Mouse (Mus musculus) liver, embryonic 12.5 days (tissue): ENCODE measurements around the gene Hist1h2ad. TPM values are rescaled to one million over a fixed set of nuclear protein-coding genes. Genes with fewer than 3 reads are reported as not detected.

ENCODE experiments used
- ATAC-seq: fragments of 200-750 bp; cut with Nextera tagmentation; 2 replicates; pipeline ENCODE4 v1.8.0; 2017; ENCODE audit warnings: moderate number of reproducible peaks, mild to moderate bottlenecking, moderate library complexity
- H3K27ac ChIP-seq: fragments of 300-500 bp; sonication (generic); 2 replicates; pipeline ENCODE4 v1.5.1; 2016; ENCODE audit warnings: mild to moderate bottlenecking
- H3K27me3 ChIP-seq: fragments of 300-500 bp; sonication (generic); replicated peaks from 2 replicates; pipeline ENCODE4 v1.6.1; 2016; ENCODE audit warnings: mild to moderate bottlenecking, moderate library complexity
- H3K36me3 ChIP-seq: fragments of 300-500 bp; sonication (generic); 2 replicates; pipeline ENCODE4 v1.6.1; 2016; ENCODE audit warnings: mild to moderate bottlenecking, moderate library complexity
- H3K4me1 ChIP-seq: fragments of 300-500 bp; sonication (generic); 2 replicates; pipeline ENCODE4 v1.6.1; 2016
- H3K4me2 ChIP-seq: fragments of 300-500 bp; sonication (generic); 2 replicates; pipeline ENCODE4 v1.6.1; 2016; ENCODE audit warnings: mild to moderate bottlenecking, moderate library complexity
- H3K4me3 ChIP-seq: fragments of 300-500 bp; sonication (generic); 2 replicates; pipeline ENCODE4 v1.5.1; 2016; ENCODE audit warnings: mild to moderate bottlenecking, moderate library complexity
- H3K9ac ChIP-seq: fragments of 300-500 bp; sonication (generic); 2 replicates; pipeline ENCODE4 v1.6.1; 2016; ENCODE audit warnings: mild to moderate bottlenecking, moderate library complexity
- H3K9me3 ChIP-seq: fragments of 300-500 bp; sonication (generic); replicated peaks from 2 replicates; pipeline ENCODE4 v1.6.1; 2016; ENCODE audit warnings: mild to moderate bottlenecking, moderate library complexity
- WGBS: fragments of 180-500 bp; shearing (Covaris S2); methylation state at CpG from one replicate; pipeline ENCODE4 v1.1.7; 2016; ENCODE audit not compliant: insufficient replicate concordance; 5-methylcytosine and 5-hydroxymethylcytosine counted together
- polyA plus RNA-seq: library from polyadenylated mRNA; unstranded; fragments of >200 nt; fragmentation: Nextera tagmentation; extraction: Ambion mirVana; gene quantifications from 2 replicates; pipeline ENCODE4 v1.2.1, GENCODE M21; 2016

The Hist1h2ad gene
- polyA plus RNA-seq, 1 experiment from 2014 or later = 1.2 TPM

DNA sequence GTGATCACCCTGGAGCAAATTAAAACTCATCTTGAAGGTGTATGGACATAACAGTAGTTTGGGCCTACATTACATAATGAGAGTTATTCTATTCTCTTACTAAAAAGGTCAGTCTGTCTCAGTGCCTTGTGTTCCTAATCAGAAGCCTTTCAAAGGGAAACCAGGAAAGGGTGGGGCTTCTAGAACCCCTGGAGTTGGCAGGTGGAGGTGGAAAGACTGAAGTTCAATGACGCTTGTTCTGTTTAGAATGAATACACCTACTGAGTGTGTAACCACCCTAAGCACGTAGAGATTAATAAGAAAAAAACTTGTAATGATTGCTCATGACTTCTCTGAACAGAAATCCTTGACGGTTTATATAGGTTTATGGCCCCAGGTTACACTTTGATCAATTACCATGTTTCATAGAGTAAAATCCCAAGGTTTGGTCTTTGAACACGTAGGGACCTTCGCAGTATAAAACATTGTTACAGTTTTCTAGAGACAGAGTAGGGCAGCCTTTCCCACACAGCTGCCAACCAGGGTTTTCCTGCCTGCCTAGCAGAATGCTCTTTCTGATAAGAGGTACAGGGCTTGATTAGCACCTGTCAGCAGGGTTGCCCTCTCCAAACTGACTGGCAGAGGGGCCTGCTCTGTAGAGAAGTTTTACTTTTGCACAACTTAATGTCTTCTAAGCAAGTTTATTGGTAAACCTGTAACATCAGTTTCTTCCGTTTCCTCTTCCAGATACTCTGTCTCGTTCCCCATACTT lies 21.6 kb downstream of the Hist1h2ad start:
- Histone ChIP-seq H3K4me3 (peak overlapping the region; percentile 9; the same call in 1 of the 2 replicates), H3K27ac (peak overlapping the region; percentile 93), H3K9ac (peak overlapping the region; percentile 66), H3K4me1 (peaks cover 56% of the 10 kb centered on the region), H3K36me3 (no peaks in the 10 kb centered on the region), H3K9me3 (no peaks in the 10 kb centered on the region), H3K27me3 (no peaks in the 10 kb centered on the region), H3K4me2 (peak overlapping the region; percentile 54)
- 48% methylated on average over 7 of the region's 7 CpGs for WGBS
- peak; percentile 95 for ATAC-seq

- peak overlapping the region; percentile 93 for H3K27ac ChIP-seq
- H3K9me3 ChIP-seq = no peaks in the 10 kb centered on the region
- peak overlapping the region; percentile 12; the same call in 1 of the 2 replicates for H3K9ac ChIP-seq
- WGBS = 6% methylated on average over 9 of the region's 9 CpGs
- peaks cover 47% of the 10 kb centered on the region for H3K4me1 ChIP-seq
- H3K4me2 ChIP-seq = peak overlapping the region; percentile 2; the same call in 1 of the 2 replicates
- ATAC-seq = no peak
- H3K4me3 ChIP-seq = no peak overlapping the region
- no peaks in the 10 kb centered on the region; the same call in 1 of the 2 replicates for H3K36me3 ChIP-seq
- no peaks in the 10 kb centered on the region for H3K27me3 ChIP-seq
Measured at GRCm38 (mm10) chr13:23597957-23598356, 23.8 kb downstream of the Hist1h2ad start.

GRCm38 (mm10) chr13:23603182-23603699 lies 29.1 kb downstream of the Hist1h2ad start:
- no peak overlapping the region; the same call in 1 of the 2 replicates for H3K4me2 ChIP-seq
- 52% methylated on average over 7 of the region's 7 CpGs for WGBS
- ATAC-seq = no peak
- peak overlapping the region; percentile 13; the same call in 1 of the 2 replicates for H3K27ac ChIP-seq
- no peaks in the 10 kb centered on the region for H3K27me3 ChIP-seq
- H3K4me3 ChIP-seq = no peak overlapping the region
- peaks cover 8% of the 10 kb centered on the region for H3K4me1 ChIP-seq
- no peaks in the 10 kb centered on the region; the same call in 1 of the 2 replicates for H3K36me3 ChIP-seq
- no peak overlapping the region; the same call in 1 of the 2 replicates for H3K9ac ChIP-seq
- no peaks in the 10 kb centered on the region for H3K9me3 ChIP-seq

DNA sequence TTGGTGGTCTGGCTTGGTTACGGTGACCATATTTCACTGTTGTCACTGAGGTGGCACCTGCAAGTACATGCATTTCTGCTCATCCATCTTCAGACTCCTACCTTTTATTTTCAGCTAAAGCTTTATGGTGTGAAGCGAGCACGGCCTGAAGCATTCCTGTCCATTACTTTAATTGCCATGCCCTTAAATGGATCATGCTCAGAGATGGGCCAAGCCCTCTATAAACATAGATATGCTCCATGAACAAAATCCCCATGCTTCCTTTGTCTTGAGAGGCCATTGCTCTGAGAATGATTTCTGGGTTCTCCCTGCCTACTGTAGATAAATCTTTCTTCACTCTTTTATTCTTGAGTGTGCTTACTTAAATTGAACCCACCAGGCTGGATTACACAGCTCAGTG lies 30.3 kb downstream of the Hist1h2ad start:
- Histone ChIP-seq H3K9me3 (no peaks in the 10 kb centered on the region), H3K9ac (no peak overlapping the region), H3K4me1 (peaks cover 20% of the 10 kb centered on the region), H3K27me3 (no peaks in the 10 kb centered on the region), H3K27ac (no peak overlapping the region), H3K4me3 (no peak overlapping the region), H3K36me3 (no peaks in the 10 kb centered on the region; the same call in 1 of the 2 replicates), H3K4me2 (no peak overlapping the region)
- no peak for ATAC-seq
- WGBS = 89% methylated on average over 3 of the region's 3 CpGs

DNA sequence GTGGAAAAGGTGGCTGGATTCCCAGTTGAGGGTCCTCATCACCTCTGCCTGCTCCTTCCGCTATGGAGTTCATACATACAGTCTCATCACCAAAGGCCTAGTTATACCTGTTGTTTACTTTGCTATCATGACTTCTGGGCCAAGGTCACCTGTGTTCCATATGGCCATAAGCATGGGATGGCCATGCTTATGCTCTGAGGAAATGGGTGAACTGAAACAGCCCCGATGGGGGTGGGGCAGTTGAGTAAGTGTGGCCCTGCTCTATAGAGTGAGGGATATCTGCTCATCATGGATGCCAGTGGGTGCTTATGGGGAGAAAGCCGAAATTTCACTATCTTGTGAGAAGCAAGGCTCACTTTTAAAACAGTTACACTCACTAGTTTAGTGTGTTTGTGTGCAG lies 30.9 kb downstream of the Hist1h2ad start:
- Histone ChIP-seq H3K36me3 (no peaks in the 10 kb centered on the region; the same call in 1 of the 2 replicates), H3K4me2 (no peak overlapping the region), H3K4me3 (no peak overlapping the region), H3K27ac (no peak overlapping the region), H3K9ac (no peak overlapping the region), H3K4me1 (peaks cover 26% of the 10 kb centered on the region), H3K27me3 (no peaks in the 10 kb centered on the region), H3K9me3 (no peaks in the 10 kb centered on the region)
- ATAC-seq = no peak
- WGBS = 76% methylated on average over 3 of the region's 3 CpGs

GRCm38 (mm10) chr13:23609209-23609608 lies 35.0 kb downstream of the Hist1h2ad start:
- peaks cover 26% of the 10 kb centered on the region for H3K4me1 ChIP-seq
- ATAC-seq = peak; percentile 94
- peak overlapping the region; percentile 43 for H3K4me2 ChIP-seq
- WGBS = 29% methylated on average over 4 of the region's 4 CpGs
- peak overlapping the region; percentile 86 for H3K27ac ChIP-seq
- H3K36me3 ChIP-seq = peaks cover 14% of the 10 kb centered on the region
- no peak overlapping the region for H3K4me3 ChIP-seq
- peak overlapping the region; percentile 51; the same call in 1 of the 2 replicates for H3K9ac ChIP-seq
- no peaks in the 10 kb centered on the region for H3K27me3 ChIP-seq
- H3K9me3 ChIP-seq = no peaks in the 10 kb centered on the region

- peak; percentile 28; the same call in 1 of the 2 replicates for ATAC-seq
- H3K4me3 ChIP-seq = no peak overlapping the region
- peak overlapping the region; percentile 43 for H3K4me2 ChIP-seq
- H3K4me1 ChIP-seq = peaks cover 26% of the 10 kb centered on the region
- H3K9ac ChIP-seq = peak overlapping the region; percentile 31; the same call in 1 of the 2 replicates
- H3K36me3 ChIP-seq = peaks cover 14% of the 10 kb centered on the region
- no peaks in the 10 kb centered on the region for H3K27me3 ChIP-seq
- H3K9me3 ChIP-seq = no peaks in the 10 kb centered on the region
- peak overlapping the region; percentile 86 for H3K27ac ChIP-seq
Measured at GRCm38 (mm10) chr13:23609844-23610243, 35.7 kb downstream of the Hist1h2ad start.

- no peaks in the 10 kb centered on the region for H3K27me3 ChIP-seq
- H3K4me3 ChIP-seq = no peak overlapping the region
- no peaks in the 10 kb centered on the region for H3K9me3 ChIP-seq
- H3K4me1 ChIP-seq = peaks cover 26% of the 10 kb centered on the region
- H3K27ac ChIP-seq = peak overlapping the region; percentile 86; the same call in 1 of the 2 replicates
- no peak for ATAC-seq
- H3K9ac ChIP-seq = no peak overlapping the region
- H3K36me3 ChIP-seq = peaks cover 14% of the 10 kb centered on the region
- H3K4me2 ChIP-seq = no peak overlapping the region
- WGBS = 52% methylated on average over 2 of the region's 2 CpGs
Measured at GRCm38 (mm10) chr13:23610393-23610792, 36.2 kb downstream of the Hist1h2ad start.

- Histone ChIP-seq H3K36me3 (peaks cover 14% of the 10 kb centered on the region), H3K4me3 (no peak overlapping the region), H3K9me3 (no peaks in the 10 kb centered on the region), H3K9ac (no peak overlapping the region), H3K4me2 (no peak overlapping the region), H3K27ac (peak overlapping the region; percentile 53), H3K4me1 (peaks cover 26% of the 10 kb centered on the region), H3K27me3 (no peaks in the 10 kb centered on the region)
- ATAC-seq = no peak
- 82% methylated on average over 3 of the region's 3 CpGs for WGBS
Measured at GRCm38 (mm10) chr13:23611638-23612037, 37.5 kb downstream of the Hist1h2ad start.

- WGBS = 29% methylated on average over 12 of the region's 12 CpGs
- Histone ChIP-seq H3K27ac (peak overlapping the region; percentile 100), H3K36me3 (no peaks in the 10 kb centered on the region), H3K9me3 (no peaks in the 10 kb centered on the region), H3K27me3 (peaks cover 3% of the 10 kb centered on the region; the same call in 1 of the 2 replicates), H3K4me1 (peaks cover 28% of the 10 kb centered on the region), H3K9ac (peak overlapping the region; percentile 97), H3K4me2 (peak overlapping the region; percentile 90), H3K4me3 (peak overlapping the region; percentile 72)
- ATAC-seq = no peak
Measured at GRCm38 (mm10) chr13:23620056-23620732, 46.0 kb downstream of the Hist1h2ad start.

DNA sequence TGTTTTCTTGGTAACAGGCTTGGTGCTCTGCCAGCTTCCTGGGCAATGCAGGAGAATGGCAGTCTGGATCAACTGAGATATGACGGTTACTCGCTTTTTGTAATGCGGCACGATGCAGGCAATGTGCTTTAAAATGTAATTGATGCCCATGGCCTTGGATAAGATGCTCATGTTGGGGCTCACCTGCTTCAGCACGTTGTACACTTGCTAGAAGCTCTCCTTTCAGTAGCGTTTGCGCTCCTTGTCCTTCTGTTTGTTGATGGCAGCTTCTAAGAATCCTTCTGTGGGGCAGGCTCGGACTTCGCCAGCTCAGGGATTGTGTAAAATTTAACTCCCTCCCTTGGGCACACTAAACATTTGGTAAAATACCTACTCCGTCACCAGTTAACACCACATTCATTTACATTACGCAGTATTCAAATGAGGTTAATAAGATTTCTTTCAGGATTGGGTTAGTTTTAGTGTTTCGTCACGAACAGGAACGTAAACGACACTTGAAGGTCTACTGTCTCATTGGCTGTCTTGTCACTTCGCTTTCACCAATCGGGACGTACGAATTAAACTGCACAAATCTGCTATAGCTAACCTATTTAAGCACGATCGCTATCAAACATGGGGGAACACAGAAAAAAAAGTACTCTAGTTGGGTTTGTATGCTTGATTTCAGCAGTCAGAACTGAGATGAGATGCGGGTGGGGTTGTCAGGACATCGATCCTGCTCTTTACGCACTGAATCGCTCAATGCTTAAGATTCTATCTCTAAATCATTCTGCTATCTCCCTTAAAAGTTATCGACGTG lies 46.8 kb downstream of the Hist1h2ad start, which contains the start of gene Hist1h2be:
Hist1h2be (minus strand) TSS at position 392 of the 799 bp plus-strand sequence.
- peak within 1 kb of the TSS; percentile 100 for H3K27ac ChIP-seq
- H3K36me3 ChIP-seq = no peaks in the 10 kb centered on the region
- peak within 1 kb of the TSS; percentile 97 for H3K9ac ChIP-seq
- H3K27me3 ChIP-seq = peaks cover 8% of the 10 kb centered on the region; the same call in 1 of the 2 replicates
- peak within 1 kb of the TSS; percentile 90 for H3K4me2 ChIP-seq
- WGBS = under 1% methylated on average over 27 of the region's 27 CpGs
- peaks cover 28% of the 10 kb centered on the region for H3K4me1 ChIP-seq
- peak; percentile 73 for ATAC-seq
- no peaks in the 10 kb centered on the region for H3K9me3 ChIP-seq
- peak within 1 kb of the TSS; percentile 72 for H3K4me3 ChIP-seq
